Mouse (Mus musculus) midbrain, embryonic 16.5 days (tissue): Measurements from ENCODE around the gene Ubac2. TPM values are rescaled to one million over a fixed set of nuclear protein-coding genes. Genes with fewer than 3 reads are reported as not detected.

Source experiments
- ATAC-seq: fragments of 200-750 bp; cut with Nextera tagmentation; 2 replicates; pipeline ENCODE4 v1.8.0; 2017; ENCODE audit warnings: moderate TSS enrichment
- H3K27ac ChIP-seq: fragments of 300-500 bp; sonication (generic); 2 replicates; pipeline ENCODE4 v1.5.1; 2014; ENCODE audit warnings: mild to moderate bottlenecking, low read length, mixed read lengths
- H3K27me3 ChIP-seq: fragments of 300-500 bp; sonication (generic); 2 replicates; pipeline ENCODE4 v1.6.1; 2014; ENCODE audit warnings: low read depth, low read length, mixed read lengths; ENCODE audit not compliant: control insufficient read depth, insufficient read depth
- H3K36me3 ChIP-seq: fragments of 300-500 bp; sonication (generic); 2 replicates; pipeline ENCODE4 v1.6.1; 2014; ENCODE audit warnings: mild to moderate bottlenecking, low read length, moderate library complexity, mixed read lengths; ENCODE audit not compliant: control insufficient read depth, insufficient read depth
- H3K4me1 ChIP-seq: fragments of 300-500 bp; sonication (generic); 2 replicates; pipeline ENCODE4 v1.6.1; 2014; ENCODE audit warnings: mild to moderate bottlenecking, low read length, mixed read lengths; ENCODE audit not compliant: control insufficient read depth, insufficient read depth
- H3K4me2 ChIP-seq: fragments of 300-500 bp; sonication (generic); 2 replicates; pipeline ENCODE4 v1.6.1; 2014; ENCODE audit warnings: mild to moderate bottlenecking, low read length, mixed read lengths
- H3K4me3 ChIP-seq: fragments of 300-500 bp; sonication (generic); 2 replicates; pipeline ENCODE4 v1.5.1; 2014; ENCODE audit warnings: low read depth, mild to moderate bottlenecking, low read length, moderate library complexity, mixed read lengths
- H3K9ac ChIP-seq: fragments of 300-500 bp; sonication (generic); 2 replicates; pipeline ENCODE4 v1.6.1; 2014; ENCODE audit warnings: low read depth, low read length, mixed read lengths
- H3K9me3 ChIP-seq: fragments of 300-500 bp; sonication (generic); replicated peaks from 2 replicates; pipeline ENCODE4 v1.6.1; 2014; ENCODE audit warnings: mild to moderate bottlenecking, low read length, mixed read lengths; ENCODE audit not compliant: control insufficient read depth, poor library complexity, severe bottlenecking
- WGBS: fragments of 180-500 bp; shearing (Covaris S2); extraction: QIAGEN DNeasy Blood & Tissue Kit; methylation state at CpG from one replicate; pipeline ENCODE4 v1.1.7; 2014; 5-methylcytosine and 5-hydroxymethylcytosine counted together
- polyA plus RNA-seq: library from polyadenylated mRNA; unstranded; fragments of >200 nt; fragmentation: Nextera tagmentation; extraction: Ambion mirVana; gene quantifications from 2 replicates; pipeline ENCODE4 v1.2.1, GENCODE M21; 2015

Gene Ubac2
- polyA plus RNA-seq, 1 experiment from 2014 or later: 48.5 TPM

DNA sequence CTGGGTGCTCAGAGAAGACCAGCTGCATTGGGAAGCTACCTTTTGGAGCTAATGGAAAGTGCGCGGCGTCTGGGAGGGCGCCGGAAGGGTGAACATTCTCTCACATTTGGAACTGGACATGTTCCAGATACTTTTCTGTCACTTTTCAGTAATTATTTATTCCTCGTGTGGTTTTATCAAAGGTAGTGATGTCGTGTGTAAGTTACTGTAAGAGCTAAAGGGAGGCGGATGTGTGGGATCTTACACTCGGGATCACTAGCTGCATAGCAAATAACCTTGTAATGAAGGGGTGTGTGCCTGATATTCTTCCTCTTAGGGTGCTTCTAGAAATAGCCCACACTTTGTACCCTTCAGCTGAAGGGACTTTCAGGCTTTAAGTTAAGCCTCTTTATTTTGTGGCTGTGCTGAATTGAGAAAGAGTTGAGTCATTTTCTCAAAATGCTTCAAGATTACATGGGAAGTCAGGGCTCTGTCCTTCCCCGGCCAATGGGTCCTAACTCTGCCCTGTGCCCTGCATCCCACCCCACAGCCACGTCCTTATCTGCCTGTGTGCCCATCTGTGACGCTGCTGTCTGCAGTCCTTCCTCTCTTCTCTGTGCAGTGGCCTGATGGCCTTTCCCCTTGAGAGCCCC is 83.2 kb downstream of the Ubac2 start:
- no peak for ATAC-seq
- no peak overlapping the region for H3K27ac ChIP-seq
- no peak overlapping the region for H3K4me2 ChIP-seq
- H3K27me3 ChIP-seq: no peaks in the 10 kb centered on the region
- H3K4me1 ChIP-seq: no peaks in the 10 kb centered on the region
- H3K4me3 ChIP-seq: no peak overlapping the region
- H3K36me3 ChIP-seq: no peaks in the 10 kb centered on the region
- H3K9me3 ChIP-seq: no peaks in the 10 kb centered on the region
- 85% methylated on average over 12 of the region's 12 CpGs for WGBS
- H3K9ac ChIP-seq: no peak overlapping the region

- no peak for ATAC-seq
- Histone ChIP-seq H3K4me2 (no peak overlapping the region), H3K36me3 (no peaks in the 10 kb centered on the region), H3K9me3 (no peaks in the 10 kb centered on the region), H3K27ac (no peak overlapping the region), H3K27me3 (no peaks in the 10 kb centered on the region), H3K9ac (no peak overlapping the region), H3K4me3 (no peak overlapping the region), H3K4me1 (no peaks in the 10 kb centered on the region)
- 84% methylated on average over 14 of the region's 14 CpGs for WGBS
Observed at GRCm38 (mm10) chr14:121962128-121962890, 83.9 kb downstream of the Ubac2 start.

- Histone ChIP-seq H3K36me3 (no peaks in the 10 kb centered on the region), H3K4me2 (no peak overlapping the region), H3K4me3 (no peak overlapping the region), H3K27me3 (no peaks in the 10 kb centered on the region), H3K9me3 (no peaks in the 10 kb centered on the region), H3K9ac (no peak overlapping the region), H3K27ac (no peak overlapping the region), H3K4me1 (no peaks in the 10 kb centered on the region)
- 75% methylated on average over 9 of the region's 9 CpGs for WGBS
- ATAC-seq: no peak
Observed at GRCm38 (mm10) chr14:121963251-121963941, 85.0 kb downstream of the Ubac2 start.

DNA sequence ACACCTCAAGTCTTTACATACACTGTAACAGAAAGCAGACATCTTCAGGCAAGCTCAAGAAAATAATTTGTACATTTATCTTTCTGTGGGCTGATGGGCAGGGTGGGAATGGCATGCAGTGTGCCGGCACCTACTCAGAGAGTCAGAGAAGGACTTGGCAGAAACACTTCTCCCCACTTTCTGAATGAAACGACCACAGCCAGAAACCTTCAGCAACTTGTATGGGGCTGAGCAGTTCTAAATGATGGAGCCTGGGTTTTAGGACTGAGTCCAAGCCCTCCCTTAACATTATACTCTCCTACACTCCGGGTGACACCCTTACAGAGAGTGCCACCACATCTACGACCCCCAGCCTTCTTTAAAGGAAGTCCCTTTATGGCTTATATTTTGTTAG is 85.5 kb downstream of the Ubac2 start:
- H3K4me1 ChIP-seq: no peaks in the 10 kb centered on the region
- H3K27me3 ChIP-seq: no peaks in the 10 kb centered on the region
- WGBS: 67% methylated on average over 4 of the region's 4 CpGs
- H3K36me3 ChIP-seq: no peaks in the 10 kb centered on the region
- H3K4me3 ChIP-seq: no peak overlapping the region
- ATAC-seq: no peak
- H3K9me3 ChIP-seq: no peaks in the 10 kb centered on the region
- no peak overlapping the region for H3K9ac ChIP-seq
- H3K4me2 ChIP-seq: no peak overlapping the region
- no peak overlapping the region for H3K27ac ChIP-seq

DNA sequence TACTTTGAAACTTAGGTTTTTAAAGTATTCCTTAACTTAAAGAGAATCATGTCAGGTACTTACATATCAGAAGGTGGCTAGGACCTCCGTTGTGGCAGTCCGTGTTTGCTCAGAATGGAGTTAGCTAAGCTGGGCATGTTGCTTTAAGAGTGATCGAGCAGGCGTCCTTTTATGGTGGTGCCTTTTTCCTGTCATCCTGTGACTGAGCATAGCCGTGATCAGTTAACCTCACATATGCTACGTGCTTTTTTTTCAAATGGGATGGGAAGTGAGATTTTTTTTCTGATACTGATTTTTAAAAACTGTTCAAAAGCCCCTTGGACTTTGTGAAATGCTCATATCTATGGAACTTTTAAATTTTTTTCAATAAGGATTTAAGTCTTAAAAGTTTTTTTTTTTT is 86.6 kb downstream of the Ubac2 start, which contains the start of gene Gpr183:
Gene Gpr183, minus strand, starts transcription at position 206 of the 400 bp plus-strand sequence.
- no peak for ATAC-seq
- H3K4me3 ChIP-seq: no peak within 1 kb of the TSS
- H3K4me1 ChIP-seq: no peaks in the 10 kb centered on the region
- H3K36me3 ChIP-seq: no peaks in the 10 kb centered on the region
- 61% methylated on average over 6 of the region's 6 CpGs for WGBS
- no peaks in the 10 kb centered on the region for H3K9me3 ChIP-seq
- H3K9ac ChIP-seq: no peak within 1 kb of the TSS
- H3K27ac ChIP-seq: no peak within 1 kb of the TSS
- H3K4me2 ChIP-seq: no peak within 1 kb of the TSS
- H3K27me3 ChIP-seq: no peaks in the 10 kb centered on the region

DNA sequence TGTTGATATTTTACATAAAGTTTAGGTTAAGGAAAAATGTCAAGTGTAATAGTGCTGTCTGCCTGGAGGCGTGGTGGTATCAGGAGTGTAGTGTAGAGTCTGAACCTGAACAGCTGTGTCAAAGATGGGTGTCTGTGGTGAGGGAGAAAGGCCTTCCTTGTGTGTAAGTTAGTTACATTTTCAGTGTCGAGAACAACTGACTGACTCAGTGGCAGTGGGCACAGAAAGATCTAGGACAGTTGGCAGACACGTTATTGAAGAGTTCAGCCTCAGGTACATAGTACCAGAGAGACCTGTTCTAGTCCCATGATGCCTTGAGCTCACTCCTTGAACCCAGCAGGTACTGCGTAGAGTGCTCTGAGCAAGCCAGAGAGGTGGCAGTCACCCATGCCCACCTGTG is 87.0 kb downstream of the Ubac2 start:
- no peaks in the 10 kb centered on the region for H3K9me3 ChIP-seq
- no peaks in the 10 kb centered on the region for H3K36me3 ChIP-seq
- no peak overlapping the region for H3K9ac ChIP-seq
- no peak overlapping the region for H3K4me2 ChIP-seq
- H3K27me3 ChIP-seq: no peaks in the 10 kb centered on the region
- 92% methylated on average over 4 of the region's 4 CpGs for WGBS
- H3K27ac ChIP-seq: no peak overlapping the region
- no peaks in the 10 kb centered on the region for H3K4me1 ChIP-seq
- ATAC-seq: no peak
- H3K4me3 ChIP-seq: no peak overlapping the region

DNA sequence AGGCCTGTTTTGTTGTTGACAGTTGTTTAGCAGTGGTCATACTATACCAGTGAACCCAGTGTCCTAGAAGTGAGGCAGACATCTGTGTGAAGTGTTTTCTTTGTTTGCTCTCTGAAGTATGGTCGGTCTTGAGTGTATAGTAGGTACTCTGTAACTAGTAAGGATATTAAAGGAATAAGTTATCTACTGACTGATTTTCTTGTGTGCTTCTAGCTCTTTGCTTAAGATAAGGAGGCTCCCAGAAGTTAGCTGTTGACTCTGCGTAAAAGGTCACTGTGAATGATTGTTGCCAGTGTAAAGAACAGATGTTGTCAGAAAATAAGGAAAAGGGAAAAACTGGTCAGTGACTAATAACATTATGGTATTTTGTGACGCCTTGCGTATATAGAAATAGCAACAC is 88.7 kb downstream of the Ubac2 start:
- H3K9ac ChIP-seq: no peak overlapping the region
- no peaks in the 10 kb centered on the region for H3K36me3 ChIP-seq
- no peak overlapping the region for H3K4me2 ChIP-seq
- ATAC-seq: no peak
- H3K4me1 ChIP-seq: no peaks in the 10 kb centered on the region
- H3K27ac ChIP-seq: no peak overlapping the region
- no peak overlapping the region for H3K4me3 ChIP-seq
- no peaks in the 10 kb centered on the region for H3K9me3 ChIP-seq
- WGBS: 91% methylated on average over 4 of the region's 4 CpGs
- H3K27me3 ChIP-seq: no peaks in the 10 kb centered on the region

DNA sequence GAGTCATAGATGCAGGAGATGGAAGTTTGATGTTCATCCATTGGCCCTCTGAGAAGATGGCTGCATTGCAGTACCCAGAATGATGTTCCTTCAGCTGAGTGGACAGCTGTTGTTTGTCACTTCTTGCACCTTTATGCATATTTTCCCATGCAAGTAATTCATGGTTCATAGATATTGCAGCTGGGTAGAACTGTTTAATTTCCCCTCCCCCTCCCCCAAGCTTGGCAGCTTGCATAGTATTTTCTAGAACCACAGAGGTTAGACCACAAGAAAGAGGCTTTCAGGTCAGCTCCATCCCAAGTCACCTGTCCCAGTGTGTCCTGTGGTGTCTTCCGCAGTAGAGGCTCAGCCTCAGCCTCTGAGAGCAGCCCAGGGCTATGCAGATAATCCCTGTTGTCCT is 92.0 kb downstream of the Ubac2 start:
- no peaks in the 10 kb centered on the region for H3K9me3 ChIP-seq

GRCm38 (mm10) chr14:121973114-121973513 is 94.7 kb downstream of the Ubac2 start:
- 93% methylated on average over 10 of the region's 10 CpGs for WGBS

More for the DNA sequence above, 92.0 kb downstream of the Ubac2 start:
- Histone ChIP-seq H3K4me2 (no peak overlapping the region), H3K27me3 (no peaks in the 10 kb centered on the region), H3K36me3 (no peaks in the 10 kb centered on the region), H3K4me3 (no peak overlapping the region), H3K4me1 (no peaks in the 10 kb centered on the region), H3K27ac (no peak overlapping the region), H3K9ac (no peak overlapping the region)
- ATAC-seq: no peak
- 68% methylated on average over 1 of the region's 1 CpGs for WGBS

More at GRCm38 (mm10) chr14:121973114-121973513, 94.7 kb downstream of the Ubac2 start:
- H3K4me2 ChIP-seq: no peak overlapping the region
- H3K9me3 ChIP-seq: no peaks in the 10 kb centered on the region
- no peaks in the 10 kb centered on the region for H3K27me3 ChIP-seq
- H3K27ac ChIP-seq: no peak overlapping the region
- no peak overlapping the region for H3K4me3 ChIP-seq
- H3K36me3 ChIP-seq: 0 out of 2 replicates have a peak, but pooled peaks cover 3% of the 10 kb centered on the region
- ATAC-seq: no peak
- no peaks in the 10 kb centered on the region for H3K4me1 ChIP-seq
- H3K9ac ChIP-seq: no peak overlapping the region
